Mouse (Mus musculus) retina, adult 2 months (tissue): Measurements from ENCODE around the gene Npm3.

Experiments
- DNase-seq: peaks from one replicate; pipeline ENCODE4 v3.0.0-alpha.2; 2012; ENCODE audit warnings: low read depth, low spot score

The Npm3 gene

DNA sequence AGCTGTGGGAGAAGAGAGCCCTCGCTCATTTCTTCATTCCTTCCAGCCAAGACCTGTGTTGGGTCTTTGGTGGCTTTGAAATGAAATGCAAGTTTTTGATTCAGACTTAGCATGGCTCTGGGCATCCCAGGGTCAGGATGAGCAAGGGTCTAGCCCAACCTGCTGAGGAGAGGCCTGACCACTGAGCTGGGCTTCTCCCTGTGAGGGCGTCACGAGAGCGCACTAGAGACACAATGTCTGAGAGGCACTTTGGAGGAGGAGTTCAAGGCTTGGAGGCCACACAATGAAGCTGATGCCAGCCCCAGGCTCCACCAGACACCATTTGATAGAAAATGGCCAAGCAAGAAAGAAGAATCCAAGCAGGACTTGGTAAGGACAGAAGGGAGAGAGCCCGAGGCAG, 15.2 kb downstream of the Npm3 start:
- DNase-seq: no peak

- no peak for DNase-seq
Observed at GRCm38 (mm10) chr19:45733564-45733963, 15.8 kb downstream of the Npm3 start.

DNA sequence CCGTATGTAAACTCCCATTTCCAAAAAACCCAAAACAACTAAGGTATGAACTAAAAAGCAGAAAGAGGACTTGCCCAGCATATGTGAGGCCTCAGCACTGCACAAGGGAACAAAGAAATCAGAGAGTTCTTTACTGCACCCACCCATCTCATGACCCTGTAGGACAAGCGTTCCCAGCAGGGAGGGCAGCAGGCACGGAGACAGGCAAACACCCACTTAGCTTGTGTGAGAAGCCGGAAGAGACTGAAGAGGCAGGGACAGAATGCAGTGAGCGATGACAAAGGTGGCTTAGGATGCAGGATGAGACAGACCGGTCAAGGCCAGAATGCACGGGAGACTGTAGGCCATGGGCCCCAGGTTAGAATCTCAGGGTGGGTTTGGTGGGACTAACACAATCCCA, 17.7 kb downstream of the Npm3 start:
- DNase-seq: no peak

DNA sequence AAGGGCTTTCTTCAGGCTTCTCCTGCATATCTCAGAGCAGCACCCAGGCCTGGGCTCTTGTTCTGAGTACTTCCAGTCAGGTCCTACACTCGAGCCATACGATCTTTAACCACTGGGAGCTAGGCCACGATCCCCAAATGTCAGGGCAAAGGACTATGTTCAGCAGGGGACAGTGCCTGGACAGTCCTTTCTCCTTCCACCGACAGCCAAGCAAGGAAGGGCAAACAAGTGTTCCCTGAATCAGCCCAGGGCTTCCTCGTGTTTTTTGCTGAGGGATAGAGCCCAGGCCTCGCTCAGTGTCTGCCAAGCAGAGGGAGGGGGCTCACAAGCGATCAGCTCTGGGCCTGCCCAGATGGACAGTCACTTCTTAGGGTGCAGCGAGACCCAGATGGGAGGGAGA, 19.3 kb downstream of the Npm3 start:
- no peak for DNase-seq

- DNase-seq: no peak
Observed at GRCm38 (mm10) chr19:45727231-45727630, 22.2 kb downstream of the Npm3 start.

DNA sequence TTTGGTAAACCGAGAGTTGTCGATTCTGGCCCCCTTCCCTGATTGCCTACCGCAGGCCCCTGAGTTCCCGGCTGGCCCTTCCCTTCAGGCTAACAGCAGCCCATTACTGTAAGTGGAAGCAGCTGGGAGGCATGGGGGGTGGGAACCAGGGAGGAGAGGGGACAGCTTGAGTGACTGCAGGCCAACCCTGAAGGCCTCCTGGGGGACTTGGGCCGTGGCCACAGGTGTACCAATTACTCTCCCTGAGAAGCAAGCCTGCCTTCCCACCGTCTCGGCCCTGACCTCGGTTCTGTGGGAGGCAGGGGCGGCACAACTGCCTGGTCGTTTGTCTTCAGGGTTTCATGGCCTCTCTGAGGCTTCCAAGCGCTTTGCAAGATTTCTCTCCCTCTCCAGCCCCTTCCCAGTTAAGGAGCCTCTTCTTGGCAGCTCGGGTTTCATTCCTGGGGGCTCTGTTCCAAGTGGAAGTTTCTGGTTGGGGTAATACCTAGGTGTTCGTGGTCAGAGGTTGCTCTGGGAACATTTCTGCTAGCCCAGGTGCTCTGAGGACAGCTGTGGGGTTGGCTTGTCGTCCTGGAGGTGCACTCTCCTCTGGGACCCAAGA, 23.6 kb downstream of the Npm3 start:
- no peak for DNase-seq

- no peak for DNase-seq
Observed at GRCm38 (mm10) chr19:45722188-45722587, 27.2 kb downstream of the Npm3 start.

DNA sequence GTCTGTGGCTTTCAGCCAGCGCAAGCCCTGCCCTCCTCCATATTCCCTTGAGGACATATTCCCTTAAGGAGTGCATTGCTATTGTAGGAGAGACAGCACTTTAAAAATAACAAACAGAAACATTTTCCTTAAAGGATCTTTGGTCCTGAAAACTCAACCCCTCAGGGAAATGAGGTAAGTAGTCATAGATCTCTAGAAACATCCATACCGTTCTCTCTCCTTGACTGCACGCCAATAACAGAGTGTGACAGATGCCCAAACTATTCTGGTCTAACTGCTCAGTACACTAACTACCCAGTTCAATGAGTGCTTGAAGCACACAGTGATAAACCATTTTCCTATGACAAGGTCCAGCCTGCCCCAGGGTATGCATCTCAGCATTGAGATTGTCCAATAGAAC, 31.1 kb downstream of the Npm3 start:
- no peak for DNase-seq

GRCm38 (mm10) chr19:45717493-45718220, 31.7 kb downstream of the Npm3 start:
- no peak for DNase-seq

DNA sequence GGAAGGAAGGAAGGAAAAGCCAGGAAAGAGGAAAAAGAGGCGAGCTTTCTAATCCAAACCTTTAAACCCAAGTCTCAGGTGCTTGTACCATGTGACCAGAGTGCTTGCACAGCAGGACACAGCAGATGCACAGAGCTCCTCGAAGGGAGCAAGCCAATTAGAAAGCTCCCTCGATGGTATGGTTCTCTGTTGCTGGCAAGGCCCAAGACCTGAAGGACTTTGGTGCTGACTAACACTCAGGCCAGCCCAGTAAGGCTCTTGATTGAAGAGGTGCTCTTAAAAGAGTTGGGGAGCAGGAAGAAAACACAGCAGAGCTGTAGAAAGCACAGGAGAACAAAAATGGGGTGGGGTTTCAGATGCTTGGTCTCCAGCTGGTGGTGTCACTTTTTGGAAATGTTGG, 40.7 kb downstream of the Npm3 start:
- no peak for DNase-seq
